Mouse (Mus musculus): ENCODE data around the gene Phf11c. TPM values are rescaled to one million over a fixed set of nuclear protein-coding genes. Genes with fewer than 3 reads are reported as not detected.

Gene Phf11c
- polyA plus RNA-seq, 1 experiment = 0.34 TPM

Other genes with a start within 250 kb of the Phf11c start
- gene Gm5142, start 216.6 kb downstream of the Phf11c start, polyA plus RNA-seq (2012; rRNA removed) = 0.90 and 2.2 TPM in 2 replicates
- gene Rcbtb1, start 194.2 kb downstream of the Phf11c start, polyA plus RNA-seq (2012; rRNA removed) = 21.8 and 29.0 TPM in 2 replicates
- not detected in 2 replicates for gene Gm6904, start 135.2 kb downstream of the Phf11c start, polyA plus RNA-seq (2012; rRNA removed)
- 0.34 and 0.62 TPM in 2 replicates for gene Phf11a, start 97.9 kb downstream of the Phf11c start, polyA plus RNA-seq (2012; rRNA removed)
- 0.55 and 0.70 TPM in 2 replicates for gene Phf11b, start 54.0 kb downstream of the Phf11c start, polyA plus RNA-seq (2012; rRNA removed)
- 4.2 and 7.1 TPM in 2 replicates for gene Phf11d, start 29.9 kb downstream of the Phf11c start, polyA plus RNA-seq (2012; rRNA removed)
- gene Setdb2, start 45.5 kb upstream of the Phf11c start, polyA plus RNA-seq (2012; rRNA removed) = 3.5 and 5.1 TPM in 2 replicates
- gene Cab39l, start 45.6 kb upstream of the Phf11c start, polyA plus RNA-seq (2012; rRNA removed) = 16.8 and 17.7 TPM in 2 replicates
- 5.0 and 9.4 TPM in 2 replicates for gene Cdadc1, start 202.6 kb upstream of the Phf11c start, polyA plus RNA-seq (2012; rRNA removed)
- gene Shisa2, start 229.9 kb upstream of the Phf11c start, polyA plus RNA-seq (2012; rRNA removed) = 19.0 and 24.7 TPM in 2 replicates